Mouse (Mus musculus) left cerebral cortex, postnatal 10 days (tissue): ENCODE data around the gene Arhgap42. TPM values are rescaled to one million over a fixed set of nuclear protein-coding genes. Genes with fewer than 3 reads are reported as not detected.

Source experiments
- DNase-seq, 2 experiments: peaks; one replicate each; pipeline ENCODE4 v3.0.0; 2021 to 2022; ENCODE audit warnings: low spot score in 2 of 2, mixed read lengths in 1 of 2; ENCODE audit errors: extremely low spot score in 1 of 2
- intact Hi-C: fragments of 180-260 bp; cut with DNase I; formaldehyde crosslinking; loops from one replicate; pipeline ENCODE4 v1.15.1; 2025
- total RNA-seq, 2 experiments: library from RNA; stranded (reverse); gene quantifications; 2 replicates each; pipeline ENCODE4 v1.2.3; 2021

Arhgap42 gene
- total RNA-seq, 2 experiments from 2014 or later = 11.4 to 11.5 TPM

DNA sequence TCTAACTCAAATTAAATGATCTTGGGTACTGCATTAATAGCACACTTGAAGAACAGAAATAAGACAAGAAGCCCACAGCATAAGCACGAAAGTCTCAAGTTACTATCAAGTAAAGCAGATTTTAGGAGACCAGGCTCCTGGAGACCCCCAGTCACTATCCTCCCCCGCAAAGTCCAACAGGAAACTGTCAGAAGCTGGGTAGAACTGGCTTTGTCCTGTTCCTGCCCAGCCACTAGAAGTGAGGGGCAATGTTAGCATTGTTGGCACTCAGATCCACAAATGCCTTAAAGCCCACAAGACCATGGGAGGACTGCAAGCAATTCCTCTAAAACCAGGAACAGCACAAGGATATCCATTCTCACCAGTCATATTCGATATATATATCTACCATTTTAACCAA lies 80.7 kb downstream of the Arhgap42 start:
- no peak for DNase-seq
- intact Hi-C loops = no loop called here

GRCm38 (mm10) chr9:9157425-9157824 lies 81.5 kb downstream of the Arhgap42 start:
- DNase-seq = no peak
- intact Hi-C loops = no loop called here

- intact Hi-C loops = no loop called here
- DNase-seq = no peak
Observed at GRCm38 (mm10) chr9:9154636-9155035, 84.3 kb downstream of the Arhgap42 start.

- no peak for DNase-seq
- intact Hi-C loops = no loop called here
Observed at GRCm38 (mm10) chr9:9144301-9145121, 94.4 kb downstream of the Arhgap42 start.

DNA sequence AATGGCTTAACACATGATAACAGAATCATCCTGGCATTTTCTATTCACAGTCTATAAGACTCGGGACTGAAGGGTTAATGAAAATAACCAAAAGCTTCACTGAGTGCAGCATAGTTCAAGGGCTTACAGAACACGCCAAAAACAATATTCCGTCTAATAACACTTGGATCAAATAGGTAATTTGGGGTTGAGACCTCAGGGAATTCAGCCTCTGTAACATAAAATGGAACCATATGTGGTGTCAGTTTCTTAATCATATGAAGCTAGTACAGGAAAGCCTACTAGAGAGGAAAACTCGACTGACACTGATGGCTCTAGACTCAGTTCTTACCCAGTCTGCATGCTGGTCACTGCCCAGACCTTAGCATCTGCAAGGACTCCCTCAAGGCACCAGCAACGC lies 95.8 kb downstream of the Arhgap42 start:
- intact Hi-C loops = no loop called here
- no peak for DNase-seq

GRCm38 (mm10) chr9:9142561-9142960 lies 96.3 kb downstream of the Arhgap42 start:
- intact Hi-C loops = no loop called here
- DNase-seq = no peak

DNA sequence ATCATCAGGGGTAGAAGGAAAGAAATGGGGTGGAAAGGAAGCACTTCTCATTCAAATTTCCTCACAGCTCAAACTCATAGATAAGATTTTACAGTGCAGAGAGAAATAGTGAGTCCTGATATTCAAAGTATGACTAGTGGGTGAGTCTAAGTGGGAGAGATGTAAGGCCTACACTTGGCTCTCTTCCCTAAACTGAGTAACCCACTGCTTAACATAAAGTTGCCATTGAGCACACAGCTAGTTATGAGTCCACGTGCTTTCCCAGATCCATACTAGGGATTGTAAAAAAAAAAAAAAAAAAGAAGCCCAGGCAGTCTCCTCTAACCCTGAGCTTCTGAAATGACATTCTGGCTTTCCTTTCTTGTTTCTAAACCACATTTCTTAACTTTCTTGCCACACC lies 96.8 kb downstream of the Arhgap42 start:
- intact Hi-C loops = no loop called here
- DNase-seq = no peak

DNA sequence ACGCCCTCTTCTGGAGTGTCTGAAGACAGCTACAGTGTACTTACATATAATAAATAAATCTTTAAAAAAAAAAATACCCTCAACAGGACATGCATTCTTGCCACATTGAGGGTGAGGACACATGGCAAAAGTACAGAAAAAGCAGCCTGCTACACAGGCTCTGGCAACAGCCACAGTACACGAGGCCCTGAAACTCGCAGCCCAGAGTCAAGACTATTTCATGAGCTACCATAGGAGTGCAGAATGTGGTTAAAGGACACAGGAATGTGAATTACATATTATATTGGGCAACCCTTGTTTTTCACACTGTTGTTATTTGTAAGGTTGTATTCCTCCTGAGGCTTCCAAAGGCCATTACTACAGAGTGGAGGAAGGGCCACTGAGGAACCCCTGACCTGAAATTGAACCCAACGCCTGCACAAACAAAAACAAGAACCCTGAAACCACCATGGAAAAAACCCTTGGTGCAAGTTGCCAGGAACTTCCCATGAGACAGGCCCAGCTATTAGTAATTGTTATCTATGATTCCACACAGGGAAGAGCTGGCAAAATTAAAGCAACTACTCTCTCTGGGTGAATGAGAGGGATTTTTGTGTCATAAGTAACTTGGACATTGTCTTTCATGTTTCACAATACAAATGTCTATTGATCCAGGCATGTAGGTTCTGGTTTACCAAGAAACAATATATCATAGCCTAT lies 109.8 kb downstream of the Arhgap42 start:
- intact Hi-C loops = no loop called here
- DNase-seq = no peak

DNA sequence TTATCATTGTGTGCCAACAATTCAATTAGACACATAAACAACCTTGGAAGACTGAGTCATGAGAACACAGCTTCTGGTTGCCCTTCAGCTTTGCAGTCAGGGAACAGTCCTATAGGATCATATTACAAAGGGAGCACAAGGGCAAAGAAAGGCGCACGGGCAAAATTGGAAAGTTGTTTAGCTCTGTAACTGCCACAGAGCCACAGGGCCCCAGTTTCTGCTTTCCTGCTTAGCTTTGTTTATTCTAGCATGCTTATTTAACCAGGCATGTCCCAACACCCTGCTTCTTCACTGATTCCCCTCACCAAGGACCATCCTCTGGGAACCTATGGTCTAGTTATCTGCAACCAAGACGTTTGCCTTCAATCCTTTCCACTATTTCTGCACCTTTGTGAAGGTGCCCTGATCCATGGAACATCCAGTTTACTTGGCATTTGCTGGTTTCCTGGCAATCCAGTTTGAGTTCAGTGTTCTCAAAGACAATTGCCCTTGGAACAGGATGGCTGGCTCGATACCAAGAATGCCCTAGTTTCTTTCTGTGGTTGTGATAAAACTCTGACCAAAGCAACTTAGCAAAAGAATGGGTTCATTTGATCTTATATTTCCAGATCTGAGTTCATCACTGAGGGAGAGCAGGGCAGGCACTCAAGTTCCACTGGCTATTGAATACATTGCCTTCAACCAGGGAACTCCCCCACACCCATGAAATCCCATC lies 111.7 kb downstream of the Arhgap42 start:
- no peak for DNase-seq
- intact Hi-C loops = no loop called here

DNA sequence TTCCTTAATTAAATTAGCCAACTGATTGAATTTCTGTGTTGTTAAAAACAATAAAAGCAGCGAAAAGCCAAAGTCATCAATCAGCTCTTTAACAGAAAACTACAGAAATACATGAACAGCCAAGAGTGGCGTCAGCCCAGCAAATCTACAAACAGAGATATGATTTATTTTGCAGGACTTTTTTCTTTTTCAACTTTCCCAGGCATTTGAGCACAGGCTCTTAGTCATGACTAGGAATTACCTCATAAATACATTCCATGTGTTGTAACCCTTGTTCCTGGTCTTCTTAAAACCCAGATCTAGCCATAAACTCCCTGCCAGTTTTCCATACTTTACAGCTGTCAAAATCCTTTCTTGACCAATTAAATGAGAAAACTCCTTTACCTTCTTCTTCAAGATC lies 114.7 kb downstream of the Arhgap42 start:
- DNase-seq = no peak
- intact Hi-C loops = no loop called here

DNA sequence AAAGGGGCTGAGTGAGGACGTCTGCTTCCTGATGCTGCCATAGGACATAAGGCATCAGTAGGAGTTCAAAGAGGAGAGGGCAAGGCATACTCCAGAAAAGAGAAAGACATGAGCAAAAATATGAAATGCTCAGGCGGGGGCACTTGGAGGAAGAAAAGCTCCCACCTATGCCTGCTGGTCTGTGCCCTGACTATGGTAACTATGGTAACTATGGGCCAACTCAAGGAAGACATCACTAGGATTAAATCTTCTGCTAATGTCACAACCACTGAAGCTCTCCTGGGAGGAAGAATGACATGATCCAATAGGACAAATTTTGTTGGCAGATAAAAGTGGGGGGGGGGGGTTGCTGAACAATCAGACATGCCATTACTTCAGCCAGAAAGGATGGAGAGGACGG lies 124.6 kb downstream of the Arhgap42 start:
- intact Hi-C loops = no loop called here
- no peak for DNase-seq

GRCm38 (mm10) chr9:9113847-9114246 lies 125.1 kb downstream of the Arhgap42 start:
- intact Hi-C loops = no loop called here
- no peak for DNase-seq

DNA sequence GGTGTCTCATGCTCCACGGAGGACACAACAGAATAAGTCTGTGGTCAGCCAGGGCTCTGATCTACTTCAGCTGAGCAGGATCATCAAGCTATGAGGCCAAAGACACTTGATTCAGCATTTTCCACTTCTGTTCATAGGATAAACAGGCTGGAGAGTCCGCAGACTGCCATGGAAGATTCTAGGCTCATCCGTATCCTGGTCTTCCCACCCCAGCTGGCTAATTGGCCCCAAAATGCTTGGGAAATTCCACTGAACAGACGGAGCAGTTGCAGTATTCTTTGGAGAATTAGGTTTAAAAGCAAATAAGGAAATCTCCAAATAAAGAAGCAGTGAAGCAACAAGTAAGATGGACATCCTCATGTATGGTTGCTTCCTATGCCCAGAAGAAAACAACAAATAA lies 126.0 kb downstream of the Arhgap42 start:
- DNase-seq = no peak
- intact Hi-C loops = no loop called here

- no peak for DNase-seq
- intact Hi-C loops = no loop called here
Observed at GRCm38 (mm10) chr9:9107697-9108096, 131.2 kb downstream of the Arhgap42 start.

GRCm38 (mm10) chr9:9104761-9105160 lies 134.1 kb downstream of the Arhgap42 start:
- DNase-seq = no peak
- intact Hi-C loops = no loop called here

DNA sequence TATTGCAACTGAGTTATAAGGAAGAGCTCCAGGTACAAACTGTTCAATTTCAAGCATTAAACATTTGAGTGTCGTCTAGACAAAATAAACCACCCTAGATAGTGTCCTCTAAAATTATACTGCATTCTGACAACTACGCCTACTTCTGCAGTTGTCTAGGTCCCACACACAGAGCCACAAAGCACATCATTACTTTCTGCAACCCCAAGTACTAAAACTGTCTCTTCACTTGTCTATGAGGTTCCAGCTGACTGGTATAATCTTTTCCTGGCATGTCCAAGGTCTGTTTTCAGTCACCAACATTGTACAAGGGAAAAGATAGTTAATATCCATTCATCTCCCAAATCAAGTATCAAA lies 136.8 kb downstream of the Arhgap42 start:
- intact Hi-C loops = no loop called here
- DNase-seq = no peak

DNA sequence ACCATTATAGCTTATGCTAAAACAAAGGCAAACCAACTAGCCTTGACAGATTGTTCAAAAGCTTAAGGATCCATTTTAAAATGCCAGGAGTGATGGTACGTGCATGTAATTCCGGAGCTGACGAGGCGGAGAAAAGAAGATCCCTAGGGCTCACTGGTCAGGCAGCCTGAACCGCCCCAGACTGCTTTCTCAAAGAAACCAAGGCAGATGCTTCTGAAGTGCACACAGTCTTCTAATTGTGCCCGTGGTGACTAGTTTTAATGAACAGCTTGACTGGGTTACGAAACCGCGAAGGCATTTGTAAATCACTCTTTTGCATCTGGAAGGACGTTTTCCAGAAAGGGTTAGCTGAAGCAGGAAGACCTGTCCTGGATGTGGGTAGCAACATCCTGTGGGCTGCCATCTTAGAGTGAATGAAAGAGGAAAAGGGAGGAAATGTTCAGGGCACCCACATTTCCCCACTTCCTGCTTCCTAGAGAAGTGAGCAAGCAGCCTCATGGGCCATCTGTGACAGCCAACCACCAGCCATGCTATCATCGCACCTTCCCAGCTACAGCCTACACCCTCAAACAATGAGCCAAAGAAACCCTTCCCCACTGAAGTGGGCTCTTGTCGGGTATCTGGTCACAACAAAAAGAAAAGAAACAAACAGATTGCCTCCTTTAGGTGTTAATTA lies 137.3 kb downstream of the Arhgap42 start:
- no peak for DNase-seq
- intact Hi-C loops = no loop called here

GRCm38 (mm10) chr9:9101055-9101454 lies 137.8 kb downstream of the Arhgap42 start:
- intact Hi-C loops = no loop called here

DNA sequence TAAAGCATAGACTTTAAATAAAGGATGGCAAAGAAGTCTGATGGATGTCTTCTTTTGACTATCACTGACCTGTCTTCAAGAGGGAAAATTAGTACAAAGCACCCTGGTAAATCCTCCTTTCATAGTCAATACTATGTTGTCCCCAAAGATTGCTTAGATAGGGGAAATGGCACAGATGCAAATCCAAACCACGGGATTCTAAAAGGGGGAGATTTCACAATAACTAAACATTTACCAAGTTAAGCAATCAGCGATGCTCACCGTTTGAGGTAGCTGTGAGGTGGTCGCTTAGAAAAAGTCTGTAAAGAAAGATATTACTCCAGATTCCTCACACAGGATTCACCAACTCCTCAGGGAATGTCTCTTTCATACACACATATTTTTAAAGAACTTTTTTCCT lies 141.1 kb downstream of the Arhgap42 start:
- intact Hi-C loops = no loop called here
- DNase-seq = no peak

More at GRCm38 (mm10) chr9:9101055-9101454, 137.8 kb downstream of the Arhgap42 start:
- no peak for DNase-seq
